Mouse (Mus musculus): ENCODE results near the gene Gsn.

Gsn gene

GRCm38 (mm10) chr2:35328064-35328792, 72.0 kb downstream of the Gsn start:
- DNase-seq = no peak

GRCm38 (mm10) chr2:35329061-35329460, 72.9 kb downstream of the Gsn start:
- peak; percentile 44 for DNase-seq

- no peak for DNase-seq
Measured at GRCm38 (mm10) chr2:35331205-35331604, 75.0 kb downstream of the Gsn start.

GRCm38 (mm10) chr2:35333670-35334069, 77.5 kb downstream of the Gsn start:
- DNase-seq = no peak

DNA sequence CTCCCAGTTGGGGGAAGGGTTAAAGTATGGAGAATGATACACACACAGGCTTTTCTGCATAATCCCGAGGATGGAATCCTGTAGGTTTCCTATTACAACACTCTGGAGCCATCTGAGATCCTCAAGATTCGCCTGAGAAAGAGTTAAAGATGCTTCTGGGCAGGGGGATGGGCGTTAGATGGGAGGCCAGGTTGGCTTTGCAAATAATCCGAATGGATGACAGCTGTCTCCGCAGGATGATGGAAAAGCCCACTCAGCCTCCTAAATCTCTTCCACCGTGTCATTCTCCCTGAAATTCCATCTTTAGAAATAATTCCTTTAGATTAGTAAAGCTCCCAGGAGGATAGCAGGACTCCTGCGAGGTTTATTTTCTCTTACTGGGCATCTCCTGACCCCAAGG, 79.4 kb downstream of the Gsn start:
- no peak for DNase-seq

DNA sequence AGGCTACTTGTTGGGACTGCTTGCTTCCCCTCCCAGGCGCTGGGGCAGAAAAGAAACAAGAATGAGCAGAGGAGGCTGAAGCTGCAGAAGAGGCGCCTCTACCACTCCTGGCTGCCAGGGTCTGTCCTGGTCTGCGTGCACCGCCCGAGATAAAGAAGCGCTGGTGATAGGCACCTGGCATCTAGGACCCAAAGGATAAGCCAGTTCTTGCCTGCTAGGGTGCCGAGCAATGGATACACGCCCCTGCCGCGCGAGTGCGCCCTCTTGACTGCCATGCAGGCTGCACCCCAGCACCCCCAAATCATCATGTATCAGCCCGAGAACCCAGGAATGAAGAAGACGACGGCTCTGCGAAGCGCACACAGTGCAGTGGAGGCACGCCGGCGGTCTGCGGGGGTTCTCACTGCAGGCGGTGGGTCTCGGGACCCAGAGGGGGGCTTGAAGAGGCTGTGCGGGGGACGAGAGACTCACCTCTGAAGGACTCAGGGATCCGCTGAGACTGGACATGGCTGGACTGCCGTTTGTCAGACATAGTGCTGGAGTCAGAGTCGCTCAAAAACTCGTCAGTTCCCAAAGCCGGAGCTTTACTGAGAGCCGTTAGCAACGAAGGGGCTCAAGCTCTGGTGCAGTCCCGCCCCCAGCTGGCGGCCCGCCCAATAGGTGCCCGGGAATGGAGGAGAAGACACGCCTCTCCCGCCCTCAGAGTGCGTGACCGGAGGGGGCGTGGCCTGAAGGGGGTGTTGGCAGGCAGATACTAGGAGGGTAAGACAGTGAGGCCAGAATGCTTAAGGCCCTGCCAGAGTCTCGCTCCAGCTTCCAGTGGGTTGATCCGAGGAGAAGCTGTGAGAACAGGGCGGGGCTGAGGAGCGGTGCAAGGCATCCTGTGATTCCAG, 80.5 kb downstream of the Gsn start, which contains the start of gene Stom:
TSS of gene Stom (minus strand) at position 589 of the 893 bp plus-strand sequence.
- DNase-seq = peak; percentile 100

- no peak for DNase-seq
Measured at GRCm38 (mm10) chr2:35337419-35337818, 81.2 kb downstream of the Gsn start.

DNA sequence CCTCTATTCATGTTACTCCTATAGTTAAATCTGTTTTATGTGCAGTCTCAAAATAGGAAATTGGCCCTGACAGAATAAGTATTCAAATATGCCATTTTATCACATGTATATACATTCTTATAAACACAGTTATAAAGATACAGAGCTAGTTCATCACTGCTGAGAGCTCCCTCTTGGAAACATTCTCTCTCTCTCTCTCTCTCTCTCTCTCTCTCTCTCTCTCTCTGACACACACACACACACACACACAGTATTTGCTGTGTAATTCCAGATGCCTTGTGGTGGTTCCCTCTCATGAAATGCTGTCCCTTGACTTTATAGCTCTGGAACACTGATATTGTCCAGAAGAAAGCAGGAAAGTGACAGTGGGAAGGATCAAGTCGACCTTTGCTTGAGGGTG, 81.9 kb downstream of the Gsn start:
- no peak for DNase-seq

- no peak for DNase-seq
Measured at GRCm38 (mm10) chr2:35338707-35339106, 82.5 kb downstream of the Gsn start.

- DNase-seq = no peak
Measured at GRCm38 (mm10) chr2:35342605-35343004, 86.4 kb downstream of the Gsn start.

GRCm38 (mm10) chr2:35345984-35346383, 89.8 kb downstream of the Gsn start:
- no peak for DNase-seq

DNA sequence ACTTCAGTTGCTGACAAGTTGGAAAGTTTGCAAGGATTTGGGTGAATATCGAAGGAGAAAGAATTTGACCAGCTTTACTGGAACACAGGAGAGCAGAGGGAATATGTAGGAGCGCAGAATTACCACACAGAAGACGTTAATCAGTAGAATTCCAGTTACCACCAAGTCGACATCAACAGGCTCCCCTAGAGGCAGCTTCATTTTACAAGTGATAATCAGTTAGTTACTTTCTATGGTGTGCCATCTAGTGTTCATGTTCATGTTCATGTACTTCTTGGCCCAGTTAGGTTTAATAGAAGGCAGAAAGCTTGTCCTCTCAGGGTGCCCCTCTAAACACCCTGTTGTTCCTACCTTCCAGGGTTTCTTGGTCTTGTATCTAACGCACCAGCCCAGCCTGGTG, 93.0 kb downstream of the Gsn start:
- no peak for DNase-seq
